Mouse (Mus musculus) gastrocnemius, postnatal 4 days (tissue): ENCODE data around the gene Oxct1. TPM values are rescaled to one million over a fixed set of nuclear protein-coding genes. Genes with fewer than 3 reads are reported as not detected.

Experiments used
- DNase-seq, 2 experiments: peaks; one replicate each; pipeline ENCODE4 v3.0.0; 2021 to 2022; ENCODE audit warnings: low spot score in 2 of 2, mixed read lengths in 2 of 2
- total RNA-seq, 2 experiments: library from RNA; stranded (reverse); gene quantifications; 2 replicates each; pipeline ENCODE4 v1.2.3; 2021

Gene Oxct1
- total RNA-seq, 2 experiments from 2014 or later = 80.8 to 87.5 TPM

- DNase-seq = no peak
Observed at GRCm38 (mm10) chr15:4027671-4028410, 1.7 kb downstream of the Oxct1 start.

- DNase-seq = no peak
Observed at GRCm38 (mm10) chr15:4028411-4028700, 2.2 kb downstream of the Oxct1 start.

GRCm38 (mm10) chr15:4028960-4029359 is 2.8 kb downstream of the Oxct1 start:
- DNase-seq = no peak

- no peak for DNase-seq
Observed at GRCm38 (mm10) chr15:4033168-4034004, 7.2 kb downstream of the Oxct1 start.

GRCm38 (mm10) chr15:4042423-4042822 is 16.2 kb downstream of the Oxct1 start:
- no peak for DNase-seq

- no peak for DNase-seq
Observed at GRCm38 (mm10) chr15:4043032-4043471, 16.9 kb downstream of the Oxct1 start.

- no peak for DNase-seq
Observed at GRCm38 (mm10) chr15:4056627-4057026, 30.4 kb downstream of the Oxct1 start.

- no peak for DNase-seq
Observed at GRCm38 (mm10) chr15:4063574-4063973, 37.4 kb downstream of the Oxct1 start.

- DNase-seq = no peak
Observed at GRCm38 (mm10) chr15:4064013-4064412, 37.8 kb downstream of the Oxct1 start.

GRCm38 (mm10) chr15:4064694-4065093 is 38.5 kb downstream of the Oxct1 start:
- DNase-seq = no peak

GRCm38 (mm10) chr15:4067273-4067990 is 41.2 kb downstream of the Oxct1 start:
- DNase-seq = no peak

GRCm38 (mm10) chr15:4077978-4078377 is 51.8 kb downstream of the Oxct1 start:
- DNase-seq = no peak

- DNase-seq = no peak
Observed at GRCm38 (mm10) chr15:4078785-4079184, 52.6 kb downstream of the Oxct1 start.

GRCm38 (mm10) chr15:4079425-4080189 is 53.4 kb downstream of the Oxct1 start:
- no peak for DNase-seq

- no peak for DNase-seq
Observed at GRCm38 (mm10) chr15:4085600-4086384, 59.6 kb downstream of the Oxct1 start.

- no peak for DNase-seq
Observed at GRCm38 (mm10) chr15:4087446-4087845, 61.3 kb downstream of the Oxct1 start.

GRCm38 (mm10) chr15:4087914-4088313 is 61.7 kb downstream of the Oxct1 start:
- DNase-seq = no peak

- no peak for DNase-seq
Observed at GRCm38 (mm10) chr15:4090601-4091000, 64.4 kb downstream of the Oxct1 start.

- no peak for DNase-seq
Observed at GRCm38 (mm10) chr15:4092586-4092985, 66.4 kb downstream of the Oxct1 start.

- DNase-seq = no peak
Observed at GRCm38 (mm10) chr15:4100341-4100921, 74.2 kb downstream of the Oxct1 start.
